Mouse (Mus musculus) bone marrow, adult 2 months (tissue): Measurements from ENCODE around the gene Gm43517. TPM values are rescaled to one million over a fixed set of nuclear protein-coding genes. Genes with fewer than 3 reads are reported as not detected.

Source experiments
- H3K27ac ChIP-seq: fragments of 200-500 bp; 2 replicates; pipeline ENCODE4 v1.5.1; 2012; ENCODE audit warnings: low read depth, mild to moderate bottlenecking, control low read depth, inconsistent platforms, low read length; ENCODE audit not compliant: control insufficient read depth, poor library complexity, insufficient read depth
- H3K4me1 ChIP-seq: fragments of 200-500 bp; 2 replicates; pipeline ENCODE4 v1.6.1; 2011; ENCODE audit warnings: low read length; ENCODE audit not compliant: control insufficient read depth, insufficient read depth
- H3K4me3 ChIP-seq: fragments of 200-500 bp; replicated peaks from 2 replicates; pipeline ENCODE3; 2011; ENCODE audit warnings: mild to moderate bottlenecking, low read depth, low read length, control low read depth; ENCODE audit not compliant: control insufficient read depth
- CTCF ChIP-seq: fragments of 200-500 bp; IDR thresholded peaks from 2 replicates; pipeline ENCODE4 v1.5.1; 2011; ENCODE audit warnings: low read length, control low read depth; ENCODE audit not compliant: control insufficient read depth, insufficient read depth
- POLR2A ChIP-seq: fragments of 200-500 bp; IDR thresholded peaks from 2 replicates; pipeline ENCODE4 v1.6.1; 2011; ENCODE audit warnings: low read depth, mild to moderate bottlenecking, control low read depth, low read length, borderline replicate concordance; ENCODE audit not compliant: control insufficient read depth
- WGBS: fragments of 180-500 bp; shearing (Covaris S2); methylation state at CpG from one replicate; pipeline ENCODE4 v1.1.7; 2018; 5-methylcytosine and 5-hydroxymethylcytosine counted together
- polyA plus RNA-seq: library from polyadenylated mRNA; stranded (reverse); fragments of >200 nt; gene quantifications from 2 replicates; pipeline ENCODE4 v1.2.4, GENCODE M21; 2011; ENCODE audit warnings: low replicate concordance; ENCODE audit not compliant: missing spikeins, insufficient read depth, insufficient read length

Gene Gm43517
- polyA plus RNA-seq, 1 experiment: not detected

DNA sequence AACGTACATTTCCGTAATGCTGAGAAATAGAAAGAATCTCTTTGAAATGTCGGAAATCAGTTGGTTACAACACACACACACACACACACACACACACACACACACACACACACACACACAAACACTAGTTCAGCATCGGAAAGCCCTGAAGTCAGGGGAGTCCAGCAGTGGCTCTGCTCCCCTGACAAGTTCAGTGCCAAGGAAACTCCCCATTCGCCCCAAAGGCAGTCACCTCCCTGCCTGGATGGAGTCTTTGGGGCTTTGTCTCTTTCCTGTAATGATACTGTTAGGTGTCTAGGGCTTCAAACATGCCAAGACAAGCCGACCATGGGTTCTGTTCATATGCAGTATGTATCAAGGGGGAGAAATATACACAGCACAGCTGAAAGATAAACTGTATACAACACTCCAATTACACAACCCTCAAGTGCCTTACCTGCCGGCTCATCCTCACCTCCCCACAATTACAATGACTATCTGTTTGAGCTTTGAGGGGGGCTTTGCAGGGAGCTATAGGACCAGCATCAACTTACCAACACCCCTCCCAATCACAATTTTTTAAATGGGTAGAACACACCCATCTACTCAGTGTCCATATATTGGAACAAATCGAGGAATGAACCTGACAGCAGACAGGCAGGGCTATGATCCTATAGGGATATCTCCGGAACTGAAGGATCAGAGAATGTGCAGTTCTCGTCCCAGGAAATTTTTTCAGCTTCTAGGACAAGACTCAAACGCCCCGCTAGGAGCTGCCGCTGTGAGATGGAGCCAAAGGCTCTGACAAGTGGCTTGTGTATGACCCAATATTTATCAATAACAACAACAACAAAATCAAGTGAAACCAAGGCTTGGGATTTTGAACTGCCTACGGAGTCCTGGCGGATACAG is 9.3 kb upstream of the Gm43517 start:
- WGBS: 11% methylated on average over 15 of the region's 15 CpGs
- TF ChIP-seq POLR2A: no peak
- no peaks in the 10 kb centered on the region for H3K4me1 ChIP-seq
- no peak overlapping the region for H3K4me3 ChIP-seq
- H3K27ac ChIP-seq: no peak overlapping the region

DNA sequence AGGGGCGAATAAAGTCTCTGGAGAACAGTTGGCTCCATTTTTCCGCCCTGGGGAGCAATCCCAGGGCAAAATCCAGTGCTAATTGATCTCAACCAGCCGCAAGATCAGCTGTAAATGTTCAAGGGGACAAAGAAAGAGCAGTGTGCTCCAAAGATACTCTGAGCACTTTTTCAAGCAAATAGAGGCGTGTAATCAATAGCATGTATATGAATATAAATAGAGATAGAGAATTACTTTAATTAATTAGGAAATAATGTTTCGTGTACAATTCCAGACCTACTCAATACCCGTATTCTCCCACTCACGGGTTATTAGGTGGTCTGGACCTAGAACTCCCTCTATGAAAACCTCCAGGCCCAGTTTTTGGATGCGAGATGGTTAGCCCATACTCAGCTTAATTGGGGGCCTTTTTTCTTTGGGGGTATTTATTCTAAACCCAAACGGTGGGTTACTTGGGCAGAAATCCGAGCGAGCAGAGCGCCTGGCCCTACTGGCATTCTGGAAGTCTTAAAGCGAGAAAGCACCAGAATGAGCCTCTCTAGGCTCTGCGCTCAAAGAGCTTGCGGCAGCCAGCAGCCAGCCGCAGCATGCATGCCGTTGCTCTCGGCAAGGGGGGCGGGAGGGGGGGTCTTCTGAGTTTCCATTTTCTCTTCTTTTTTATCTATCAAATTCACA is 8.5 kb upstream of the Gm43517 start:
- Histone ChIP-seq H3K4me1 (no peaks in the 10 kb centered on the region), H3K27ac (no peak overlapping the region), H3K4me3 (no peak overlapping the region)
- 11% methylated on average over 19 of the region's 19 CpGs for WGBS
- no peak for TF ChIP-seq CTCF
- no peak for TF ChIP-seq POLR2A

DNA sequence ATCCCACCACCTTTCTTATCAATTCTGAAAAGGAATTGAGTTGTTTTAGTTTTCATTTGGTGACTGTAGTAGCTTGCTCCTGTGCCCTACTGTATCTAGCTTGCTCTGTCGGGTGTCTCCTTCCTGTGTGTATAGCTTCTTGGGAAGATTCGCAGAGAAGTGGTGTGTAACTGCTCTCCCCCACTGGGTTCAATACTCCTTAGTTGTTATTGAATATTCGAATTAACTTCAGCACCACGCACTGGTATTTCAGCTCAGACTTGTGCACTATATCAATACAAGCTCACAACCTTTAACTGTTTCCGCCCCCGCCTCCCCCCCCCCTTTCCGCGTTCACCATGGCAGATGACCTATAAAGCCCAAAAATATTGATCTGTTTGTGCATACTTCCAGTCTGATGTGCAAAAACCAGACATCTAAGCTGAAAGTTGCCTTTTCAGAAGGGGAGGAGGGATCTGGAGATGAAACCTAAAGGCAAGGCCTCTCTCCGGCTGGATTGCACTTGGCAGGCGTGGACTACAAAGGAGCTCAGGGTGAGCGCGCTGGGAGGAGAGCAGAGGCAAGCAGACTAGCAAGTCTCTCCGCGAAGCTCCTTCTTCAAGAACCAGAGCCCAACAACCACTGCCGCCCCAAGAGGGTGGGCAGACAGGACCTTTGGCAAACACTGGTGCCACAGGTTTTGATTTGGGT is 7.5 kb upstream of the Gm43517 start:
- Histone ChIP-seq H3K4me3 (no peak overlapping the region), H3K4me1 (no peaks in the 10 kb centered on the region), H3K27ac (no peak overlapping the region)
- TF ChIP-seq CTCF (no peak), POLR2A (no peak)
- 8% methylated on average over 15 of the region's 15 CpGs for WGBS

DNA sequence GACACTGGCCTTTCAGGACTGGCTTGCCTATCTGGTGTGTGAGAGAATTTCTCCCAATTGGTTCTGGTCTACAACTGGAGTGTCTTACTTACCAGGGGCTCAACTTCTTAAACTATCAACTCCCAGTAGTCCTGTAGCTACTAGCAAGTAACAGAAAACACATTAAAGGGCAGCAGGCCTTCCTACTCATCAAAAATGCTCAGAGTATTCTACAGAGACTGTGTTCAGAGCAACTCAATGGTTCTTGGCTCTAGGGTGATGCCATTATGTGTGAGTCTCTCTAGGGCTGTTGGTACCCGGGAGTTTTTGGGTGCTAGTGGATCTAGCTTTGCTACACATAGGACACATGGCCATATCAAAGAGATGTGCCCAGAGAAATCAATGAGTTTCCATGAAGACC is 6.1 kb upstream of the Gm43517 start:
- Histone ChIP-seq H3K4me1 (no peaks in the 10 kb centered on the region), H3K27ac (no peak overlapping the region), H3K4me3 (no peak overlapping the region)
- 0% methylated on average over 1 of the region's 1 CpGs for WGBS
- TF ChIP-seq CTCF: no peak
- no peak for TF ChIP-seq POLR2A

DNA sequence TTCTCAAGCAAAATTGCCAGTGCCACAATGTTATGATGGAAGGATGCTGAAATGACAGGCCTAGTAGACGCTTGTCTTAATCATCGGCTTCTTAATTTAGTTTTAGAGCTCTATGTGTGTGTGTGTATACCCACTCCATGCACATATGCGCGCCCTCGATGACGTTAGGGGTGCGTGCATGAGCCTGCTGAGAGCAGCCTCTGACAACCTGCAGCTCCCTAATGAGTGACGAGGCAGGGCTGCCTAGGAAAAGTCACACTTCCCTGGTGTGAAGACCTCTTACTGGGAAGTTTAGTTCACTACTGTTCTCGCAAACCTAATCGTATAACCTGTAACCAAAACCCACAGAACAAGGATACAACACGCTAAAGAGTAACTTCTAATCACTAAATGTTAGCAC is 5.5 kb upstream of the Gm43517 start:
- H3K4me1 ChIP-seq: no peaks in the 10 kb centered on the region
- TF ChIP-seq CTCF (no peak), POLR2A (no peak)
- 9% methylated on average over 11 of the region's 11 CpGs for WGBS
- no peak overlapping the region for H3K4me3 ChIP-seq
- H3K27ac ChIP-seq: no peak overlapping the region

DNA sequence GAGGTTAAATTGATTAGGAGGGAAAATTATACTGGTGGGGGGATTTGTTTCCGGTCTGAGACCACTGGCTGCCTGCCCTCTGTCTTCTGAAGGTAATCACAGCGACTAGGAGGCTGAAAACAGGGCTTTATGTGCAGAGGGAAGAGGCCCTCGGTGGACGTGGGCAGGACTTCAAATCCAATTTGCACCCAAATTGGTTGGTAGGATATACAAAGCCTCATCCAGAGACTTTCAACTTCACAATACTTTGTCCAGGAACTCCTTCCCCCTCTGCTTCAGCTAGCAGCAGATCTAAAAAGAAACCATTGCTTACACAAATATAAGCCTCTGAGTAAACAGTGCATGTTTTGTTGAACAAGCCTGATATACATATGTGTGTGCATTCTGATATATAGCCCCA is 4.5 kb upstream of the Gm43517 start:
- no peak overlapping the region for H3K27ac ChIP-seq
- no peak overlapping the region for H3K4me3 ChIP-seq
- 7% methylated on average over 4 of the region's 4 CpGs for WGBS
- H3K4me1 ChIP-seq: no peaks in the 10 kb centered on the region
- TF ChIP-seq CTCF: no peak
- no peak for TF ChIP-seq POLR2A

DNA sequence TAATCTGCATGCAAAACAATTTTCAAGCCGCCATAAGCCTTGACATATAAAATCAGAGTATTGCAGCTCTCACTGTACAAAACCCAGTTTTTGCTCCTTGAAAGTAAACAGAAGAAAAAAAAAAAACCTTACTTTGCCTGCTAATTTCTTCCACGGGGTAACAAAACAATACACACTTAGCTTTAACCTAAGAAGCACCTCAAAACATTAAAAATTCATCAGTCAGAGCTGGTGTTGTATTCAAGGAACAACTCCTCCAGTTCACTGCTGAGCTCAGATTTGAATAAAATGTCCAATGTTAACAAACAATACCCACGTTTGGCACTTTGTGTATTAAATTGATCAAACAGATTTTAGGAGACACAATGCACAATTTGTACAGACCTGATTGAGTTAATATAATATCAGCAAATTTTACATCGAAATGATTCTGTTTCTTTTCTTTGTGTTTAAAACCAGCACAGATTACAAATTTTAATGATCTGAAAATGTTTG is 3.9 kb upstream of the Gm43517 start:
- Histone ChIP-seq H3K27ac (no peak overlapping the region), H3K4me1 (no peaks in the 10 kb centered on the region), H3K4me3 (no peak overlapping the region)
- no peak for TF ChIP-seq POLR2A
- TF ChIP-seq CTCF: no peak
- 4% methylated on average over 4 of the region's 4 CpGs for WGBS
